8 mouse cellular contexts compared by ENCODE assay signal in genomic region chr10:94992127-94992526, GRCm38 (mm10). TPM values are rescaled to one million over a fixed set of nuclear protein-coding genes. Genes with fewer than 3 reads are reported as not detected.
DNase-seq lines count a peak whose midpoint lies in the region; ATAC-seq and TF ChIP-seq lines count a peak whose summit lies in the region.

No protein-coding gene starts in this region.

- TF ChIP-seq CTCF in MEL (IDR thresholded peaks at IDR 0.05 in 2 of 3, conservative IDR thresholded peaks at IDR 0.05 in 1 of 3; ENCODE audit: control insufficient read depth in 1 of 3, insufficient read depth in 1 of 3, low read depth in 2 of 3, low read length in 3 of 3, poor library complexity in 1 of 3, severe bottlenecking in 1 of 3) = peak; percentile 79 to 93 (median 92)
- peak; percentile 90 for TF ChIP-seq CTCF in layer of hippocampus, adult 2 months (conservative IDR thresholded peaks at IDR 0.05)
- peak; percentile 90 for TF ChIP-seq CTCF in lung, postnatal 0 days (IDR thresholded peaks at IDR 0.05)

- H3K9ac ChIP-seq in MEL (ENCODE audit: control insufficient read depth, low read depth, low read length, poor library complexity, severe bottlenecking) = peak overlapping the region; percentile 46
- H3K9ac ChIP-seq in forebrain, embryonic 16.5 days (replicated peaks; ENCODE audit: low read depth, low read length) = no peak overlapping the region
- no peak overlapping the region; the same call in 1 of the 2 replicates for H3K9ac ChIP-seq in lung, postnatal 0 days (replicated peaks; ENCODE audit: low read depth)

- peak; percentile 86 for DNase-seq in MEL (ENCODE audit: low read depth, low spot score)
- DNase-seq in cerebellum, adult 11-12 months = peak; percentile 37
- peak; percentile 93 for DNase-seq in heart, postnatal 4 days
- peak; percentile 71 to 77 for DNase-seq in layer of hippocampus, adult 2 months (ENCODE audit: low spot score in 2 of 2)
- peak; percentile 95 for DNase-seq in lung, postnatal 0 days (ENCODE audit: low spot score)
- DNase-seq in ovary, postnatal 10 days (ENCODE audit: low spot score) = peak; percentile 56
- peak; percentile 74 for DNase-seq in thymus, postnatal 14 days

- peak overlapping the region; percentile 49 for H3K4me2 ChIP-seq in forebrain, embryonic 16.5 days (ENCODE audit: low read length)
- H3K4me2 ChIP-seq in lung, postnatal 0 days (replicated peaks; ENCODE audit: low read depth, low read length) = peak overlapping the region; percentile 47

- ATAC-seq in forebrain, embryonic 16.5 days = peak; percentile 9; the same call in 1 of the 2 replicates
- peak; percentile 34 for ATAC-seq in lung, postnatal 0 days

- no peak for TF ChIP-seq EP300 in MEL (IDR thresholded peaks at IDR 0.05; ENCODE audit: low read depth in 1 of 2, low read length in 2 of 2)
- TF ChIP-seq EP300 in lung, postnatal 0 days (IDR thresholded peaks at IDR 0.05) = peak; percentile 66; the same call in 1 of the 2 replicates

- no peaks in the 10 kb centered on the region for H3K27me3 ChIP-seq in MEL (ENCODE audit: control insufficient read depth in 1 of 2, insufficient read depth in 2 of 2, low read length in 2 of 2)
- H3K27me3 ChIP-seq in forebrain, embryonic 16.5 days (replicated peaks; ENCODE audit: control insufficient read depth, insufficient read depth, low read length) = no peaks in the 10 kb centered on the region
- no peaks in the 10 kb centered on the region for H3K27me3 ChIP-seq in lung, postnatal 0 days (replicated peaks; ENCODE audit: insufficient read depth, low read length)

- TF ChIP-seq POLR2A in MEL (IDR thresholded peaks at IDR 0.05; ENCODE audit: control insufficient read depth in 1 of 2, insufficient read depth in 1 of 2, low read depth in 1 of 2, low read length in 2 of 2, poor library complexity in 1 of 2) = no peak

- WGBS in forebrain, embryonic 16.5 days = 7% methylated on average over 9 of the region's 9 CpGs
- WGBS in lung, postnatal 0 days = 2% methylated on average over 9 of the region's 9 CpGs

- H3K4me1 ChIP-seq in MEL (ENCODE audit: control insufficient read depth in 1 of 2, insufficient read depth in 2 of 2, low read length in 2 of 2) = peaks cover 0 to 6% of the 10 kb centered on the region in 2 experiments; a peak in 1 of 4 replicates
- H3K4me1 ChIP-seq in forebrain, embryonic 16.5 days (replicated peaks; ENCODE audit: control insufficient read depth, insufficient read depth, low read length) = peaks cover 18% of the 10 kb centered on the region
- peaks cover 11% of the 10 kb centered on the region; the same call in 1 of the 2 replicates for H3K4me1 ChIP-seq in lung, postnatal 0 days (ENCODE audit: insufficient read depth, low read depth, low read length)

- H3K79me2 ChIP-seq in MEL (ENCODE audit: control insufficient read depth, insufficient read depth, low read length, poor library complexity) = no peaks in the 10 kb centered on the region

- H3K4me3 ChIP-seq in MEL (ENCODE audit: control insufficient read depth in 1 of 2, insufficient read depth in 1 of 2, low read depth in 2 of 2, low read length in 2 of 2) = peak overlapping the region; percentile 45 to 47
- H3K4me3 ChIP-seq in forebrain, embryonic 16.5 days (replicated peaks; ENCODE audit: low read length) = no peak overlapping the region
- H3K4me3 ChIP-seq in layer of hippocampus, adult 2 months = no peak overlapping the region
- no peak overlapping the region for H3K4me3 ChIP-seq in lung, postnatal 0 days (ENCODE audit: low read depth, low read length)

- H3K27ac ChIP-seq in MEL (ENCODE audit: control insufficient read depth, low read depth, low read length) = no peak overlapping the region
- peak overlapping the region; percentile 22; the same call in 1 of the 2 replicates for H3K27ac ChIP-seq in forebrain, embryonic 16.5 days (ENCODE audit: low read length)
- H3K27ac ChIP-seq in layer of hippocampus, adult 2 months = no peak overlapping the region
- H3K27ac ChIP-seq in lung, postnatal 0 days (ENCODE audit: low read length) = peak overlapping the region; percentile 96

- peak; percentile 94 for TF ChIP-seq RAD21 in MEL (IDR thresholded peaks at IDR 0.05; ENCODE audit: low read depth, low read length)

- H3K36me3 ChIP-seq in MEL (ENCODE audit: control insufficient read depth in 1 of 2, insufficient read depth in 2 of 2, low read length in 2 of 2) = peaks cover 0 to 2% of the 10 kb centered on the region in 2 experiments; a peak in 1 of 4 replicates
- H3K36me3 ChIP-seq in forebrain, embryonic 16.5 days (ENCODE audit: control insufficient read depth, insufficient read depth) = no peaks in the 10 kb centered on the region
- H3K36me3 ChIP-seq in lung, postnatal 0 days (ENCODE audit: insufficient read depth, low read length) = no peaks in the 10 kb centered on the region

- H3K9me3 ChIP-seq in MEL (replicated peaks; ENCODE audit: insufficient read depth, low read length) = no peaks in the 10 kb centered on the region
- no peaks in the 10 kb centered on the region for H3K9me3 ChIP-seq in forebrain, embryonic 16.5 days (ENCODE audit: control insufficient read depth, low read length)
- no peaks in the 10 kb centered on the region for H3K9me3 ChIP-seq in lung, postnatal 0 days (ENCODE audit: low read length)

TF ChIP-seq in MEL, 35 proteins besides CTCF, POLR2A, EP300 and RAD21:
- TF ChIP-seq ZKSCAN1 (IDR thresholded peaks at IDR 0.05; ENCODE audit: low read depth, low read length) = no peak
- no peak for TF ChIP-seq NELFE (IDR thresholded peaks at IDR 0.05; ENCODE audit: low read depth, low read length)
- TF ChIP-seq SMC3 (IDR thresholded peaks at IDR 0.05; ENCODE audit: low read depth, low read length) = peak; percentile 94
- no peak for TF ChIP-seq CHD1 (IDR thresholded peaks at IDR 0.05; ENCODE audit: low read depth, low read length)
- TF ChIP-seq USF1 (IDR thresholded peaks at IDR 0.05; ENCODE audit: low read depth, low read length) = no peak
- TF ChIP-seq ZNF384 (IDR thresholded peaks at IDR 0.05; ENCODE audit: low read depth, low read length) = peak; percentile 44; the same call in 1 of the 2 replicates
- 0 out of 2 replicates have a peak, but pooled peaks have one; percentile 15 for TF ChIP-seq MAZ (IDR thresholded peaks at IDR 0.05; ENCODE audit: low read depth, low read length)
- no peak for TF ChIP-seq NRF1 (IDR thresholded peaks at IDR 0.05; ENCODE audit: insufficient read depth, low read depth, low read length, poor library complexity, severe bottlenecking)
- peak; percentile 93 for TF ChIP-seq ZC3H11A (IDR thresholded peaks at IDR 0.05; ENCODE audit: low read depth, low read length)
- TF ChIP-seq CHD2 (IDR thresholded peaks at IDR 0.05; ENCODE audit: low read length) = no peak
- no peak for TF ChIP-seq JUND (IDR thresholded peaks at IDR 0.05; ENCODE audit: low read depth, low read length)

RNA-seq across cellular contexts. Expression of gene Plxnc1, which starts 47.5 kb away (rescaled TPM):
- total RNA-seq in MEL (2012; rRNA removed) = 16.4 and 30.1 TPM in 2 replicates
- 10 to 100 TPM in 1 of 2 experiments, not detected in 1; 15.1 TPM for polyA plus RNA-seq in MEL (2012; ENCODE audit: insufficient read depth in 1 of 2, insufficient read length in 2 of 2, low read depth in 1 of 2, low replicate concordance in 2 of 2, missing spikeins in 1 of 2)
- polyA plus RNA-seq in forebrain, embryonic 16.5 days (2015; fragmentation: Nextera tagmentation; extraction: Ambion mirVana) = 9.5 and 11.1 TPM in 2 replicates
- total RNA-seq in heart, postnatal 4 days (2021) = 1 to 10 TPM; 6.2 to 6.9 TPM
- total RNA-seq in layer of hippocampus, adult 2 months (2021) = 10 to 100 TPM; 32.5 to 33.9 TPM
- polyA plus RNA-seq in lung, postnatal 0 days (2015; fragmentation: Nextera tagmentation; extraction: Ambion mirVana) = 3.2 and 4.2 TPM in 2 replicates

Comparison
In these comparisons a context has a peak if more than half of its experiments do, and no peak if none do; other contexts are left out.
1. DNase-seq: peak in every context shown above with its lines; median percentile 95 in lung, postnatal 0 days; 93 in heart, postnatal 4 days; 86 in MEL; 74 in layer of hippocampus, adult 2 months; 74 in thymus, postnatal 14 days; 56 in ovary, postnatal 10 days; 37 in cerebellum, adult 11-12 months.
2. H3K27ac ChIP-seq: peak in forebrain, embryonic 16.5 days (single experiment) and lung, postnatal 0 days (single experiment); none in MEL (single experiment) and layer of hippocampus, adult 2 months (single experiment).
3. H3K4me3 ChIP-seq: peak in MEL (2 of 2); none in forebrain, embryonic 16.5 days (single experiment), layer of hippocampus, adult 2 months (single experiment) and lung, postnatal 0 days (single experiment).
4. Peak in every context shown above with its lines, with median percentiles within 50 percentile points of each other: CTCF ChIP-seq.